Mouse (Mus musculus): ENCODE data around the gene Ctsd.

Gene Ctsd

GRCm38 (mm10) chr7:142386621-142387201 is 1.1 kb downstream of the Ctsd start:
- peaks cover 49% of the 10 kb centered on the region for H3K36me3 ChIP-seq (ENCODE audit: insufficient read depth, low read length)
- peaks cover 47% of the 10 kb centered on the region for H3K4me1 ChIP-seq (replicated peaks; ENCODE audit: low read depth, low read length)
- no peaks in the 10 kb centered on the region for H3K27me3 ChIP-seq (ENCODE audit: insufficient read depth, low read length)
- no peaks in the 10 kb centered on the region for H3K9me3 ChIP-seq (ENCODE audit: low read length)
- TF ChIP-seq POU5F1 (IDR thresholded peaks at IDR 0.05; ENCODE audit: borderline replicate concordance, low read length) (no peak), NANOG (IDR thresholded peaks at IDR 0.05; ENCODE audit: borderline replicate concordance, low read length) (no peak), CTCF (conservative IDR thresholded peaks at IDR 0.05; ENCODE audit: low read length) (no peak)
- H3K4me3 ChIP-seq (replicated peaks; ENCODE audit: low read length), result peak overlapping the region; percentile 93

GRCm38 (mm10) chr7:142385742-142386403 is 2.0 kb downstream of the Ctsd start:
- no peaks in the 10 kb centered on the region for H3K27me3 ChIP-seq (ENCODE audit: insufficient read depth, low read length)
- H3K4me3 ChIP-seq (replicated peaks; ENCODE audit: low read length), result peak overlapping the region; percentile 93
- H3K36me3 ChIP-seq (ENCODE audit: insufficient read depth, low read length), result peaks cover 57% of the 10 kb centered on the region
- TF ChIP-seq CTCF (conservative IDR thresholded peaks at IDR 0.05; ENCODE audit: low read length) (no peak), NANOG (IDR thresholded peaks at IDR 0.05; ENCODE audit: borderline replicate concordance, low read length) (no peak)
- H3K9me3 ChIP-seq (ENCODE audit: low read length), result no peaks in the 10 kb centered on the region
- peaks cover 54% of the 10 kb centered on the region for H3K4me1 ChIP-seq (replicated peaks; ENCODE audit: low read depth, low read length)

GRCm38 (mm10) chr7:142384306-142384705 is 3.5 kb downstream of the Ctsd start:
- peaks cover 73% of the 10 kb centered on the region for H3K36me3 ChIP-seq (ENCODE audit: insufficient read depth, low read length)
- H3K4me1 ChIP-seq (replicated peaks; ENCODE audit: low read depth, low read length), result peaks cover 69% of the 10 kb centered on the region
- H3K4me3 ChIP-seq (replicated peaks; ENCODE audit: low read length), result no peak overlapping the region
- no peaks in the 10 kb centered on the region for H3K9me3 ChIP-seq (ENCODE audit: low read length)
- H3K27me3 ChIP-seq (ENCODE audit: insufficient read depth, low read length), result no peaks in the 10 kb centered on the region
- TF ChIP-seq NANOG (IDR thresholded peaks at IDR 0.05; ENCODE audit: borderline replicate concordance, low read length) (no peak), POU5F1 (IDR thresholded peaks at IDR 0.05; ENCODE audit: borderline replicate concordance, low read length) (no peak), CTCF (conservative IDR thresholded peaks at IDR 0.05; ENCODE audit: low read length) (no peak)

GRCm38 (mm10) chr7:142382567-142382966 is 5.3 kb downstream of the Ctsd start, which contains the start of gene Gm49369:
TSS of gene Gm49369 (minus strand) at chr7:142382667.
- no peaks in the 10 kb centered on the region for H3K9me3 ChIP-seq (ENCODE audit: low read length)
- no peak within 1 kb of the TSS for H3K4me3 ChIP-seq (replicated peaks; ENCODE audit: low read length)
- TF ChIP-seq CTCF (conservative IDR thresholded peaks at IDR 0.05; ENCODE audit: low read length), result no peak
- TF ChIP-seq POU5F1 (IDR thresholded peaks at IDR 0.05; ENCODE audit: borderline replicate concordance, low read length), result no peak
- TF ChIP-seq NANOG (IDR thresholded peaks at IDR 0.05; ENCODE audit: borderline replicate concordance, low read length), result no peak
- H3K27me3 ChIP-seq (ENCODE audit: insufficient read depth, low read length), result no peaks in the 10 kb centered on the region
- H3K4me1 ChIP-seq (replicated peaks; ENCODE audit: low read depth, low read length), result peaks cover 65% of the 10 kb centered on the region
- H3K36me3 ChIP-seq (ENCODE audit: insufficient read depth, low read length), result peaks cover 90% of the 10 kb centered on the region

GRCm38 (mm10) chr7:142381175-142381574 is 6.7 kb downstream of the Ctsd start:
- Histone ChIP-seq H3K4me3 (replicated peaks; ENCODE audit: low read length) (no peak overlapping the region), H3K9me3 (ENCODE audit: low read length) (no peaks in the 10 kb centered on the region), H3K27me3 (ENCODE audit: insufficient read depth, low read length) (no peaks in the 10 kb centered on the region), H3K4me1 (replicated peaks; ENCODE audit: low read depth, low read length) (peaks cover 61% of the 10 kb centered on the region), H3K36me3 (ENCODE audit: insufficient read depth, low read length) (peaks cover 100% of the 10 kb centered on the region)
- TF ChIP-seq NANOG (IDR thresholded peaks at IDR 0.05; ENCODE audit: borderline replicate concordance, low read length), result no peak
- TF ChIP-seq POU5F1 (IDR thresholded peaks at IDR 0.05; ENCODE audit: borderline replicate concordance, low read length), result no peak
- no peak for TF ChIP-seq CTCF (conservative IDR thresholded peaks at IDR 0.05; ENCODE audit: low read length)

GRCm38 (mm10) chr7:142379186-142379585 is 8.7 kb downstream of the Ctsd start:
- TF ChIP-seq CTCF (conservative IDR thresholded peaks at IDR 0.05; ENCODE audit: low read length), result no peak
- TF ChIP-seq POU5F1 (IDR thresholded peaks at IDR 0.05; ENCODE audit: borderline replicate concordance, low read length), result no peak
- no peak for TF ChIP-seq NANOG (IDR thresholded peaks at IDR 0.05; ENCODE audit: borderline replicate concordance, low read length)
- Histone ChIP-seq H3K4me1 (replicated peaks; ENCODE audit: low read depth, low read length) (peaks cover 62% of the 10 kb centered on the region), H3K36me3 (ENCODE audit: insufficient read depth, low read length) (peaks cover 100% of the 10 kb centered on the region), H3K4me3 (replicated peaks; ENCODE audit: low read length) (no peak overlapping the region), H3K9me3 (ENCODE audit: low read length) (no peaks in the 10 kb centered on the region), H3K27me3 (ENCODE audit: insufficient read depth, low read length) (no peaks in the 10 kb centered on the region)

GRCm38 (mm10) chr7:142377233-142377925 is 10.5 kb downstream of the Ctsd start:
- H3K27me3 ChIP-seq (ENCODE audit: insufficient read depth, low read length), result peaks cover 9% of the 10 kb centered on the region
- H3K36me3 ChIP-seq (ENCODE audit: insufficient read depth, low read length), result peaks cover 84% of the 10 kb centered on the region
- no peak overlapping the region for H3K4me3 ChIP-seq (replicated peaks; ENCODE audit: low read length)
- TF ChIP-seq POU5F1 (IDR thresholded peaks at IDR 0.05; ENCODE audit: borderline replicate concordance, low read length) (no peak), CTCF (conservative IDR thresholded peaks at IDR 0.05; ENCODE audit: low read length) (no peak), NANOG (IDR thresholded peaks at IDR 0.05; ENCODE audit: borderline replicate concordance, low read length) (no peak)
- no peaks in the 10 kb centered on the region for H3K9me3 ChIP-seq (ENCODE audit: low read length)
- H3K4me1 ChIP-seq (replicated peaks; ENCODE audit: low read depth, low read length), result peaks cover 74% of the 10 kb centered on the region

GRCm38 (mm10) chr7:142376096-142376495 is 11.7 kb downstream of the Ctsd start:
- Histone ChIP-seq H3K36me3 (ENCODE audit: insufficient read depth, low read length) (peaks cover 71% of the 10 kb centered on the region), H3K4me1 (replicated peaks; ENCODE audit: low read depth, low read length) (peaks cover 72% of the 10 kb centered on the region), H3K9me3 (ENCODE audit: low read length) (no peaks in the 10 kb centered on the region), H3K27me3 (ENCODE audit: insufficient read depth, low read length) (peaks cover 21% of the 10 kb centered on the region), H3K4me3 (replicated peaks; ENCODE audit: low read length) (no peak overlapping the region)
- TF ChIP-seq NANOG (IDR thresholded peaks at IDR 0.05; ENCODE audit: borderline replicate concordance, low read length), result no peak
